Mouse (Mus musculus) heart, embryonic 14.5 days (tissue): ENCODE measurements around the gene Cpne2. TPM values are rescaled to one million over a fixed set of nuclear protein-coding genes. Genes with fewer than 3 reads are reported as not detected.

Experiments
- ATAC-seq: fragments of 200-750 bp; cut with Nextera tagmentation; 2 replicates; pipeline ENCODE4 v1.8.0; 2017; ENCODE audit warnings: low read depth, moderate TSS enrichment; ENCODE audit not compliant: insufficient number of reproducible peaks, insufficient read depth, low FRiP score
- H3K27ac ChIP-seq, 2 experiments: fragments of 200-500 bp in 1 of 2; fragments of 300-500 bp in 1 of 2; sonication (generic) in 1 of 2; replicated peaks in 1 of 2; 2 replicates each; pipeline ENCODE4 v1.5.1; 2012 to 2014; ENCODE audit warnings: low read depth in 2 of 2, low read length in 2 of 2, control low read depth in 1 of 2, mild to moderate bottlenecking in 1 of 2, mixed read lengths in 1 of 2; ENCODE audit not compliant: control insufficient read depth in 1 of 2, insufficient read depth in 1 of 2
- H3K27me3 ChIP-seq: fragments of 300-500 bp; sonication (generic); 2 replicates; pipeline ENCODE4 v1.6.1; 2014; ENCODE audit warnings: mild to moderate bottlenecking, low read length, control low read depth; ENCODE audit not compliant: control insufficient read depth, insufficient read depth
- H3K36me3 ChIP-seq: fragments of 300-500 bp; sonication (generic); 2 replicates; pipeline ENCODE4 v1.6.1; 2014; ENCODE audit warnings: mild to moderate bottlenecking, control low read depth, low read length, mixed read lengths; ENCODE audit not compliant: control insufficient read depth, insufficient read depth
- H3K4me1 ChIP-seq, 2 experiments: fragments of 200-500 bp in 1 of 2; fragments of 300-500 bp in 1 of 2; sonication (generic) in 1 of 2; 2 replicates each; pipeline ENCODE4 v1.6.1; 2012 to 2014; ENCODE audit warnings: low read length in 2 of 2, control low read depth in 1 of 2, mixed read lengths in 1 of 2; ENCODE audit not compliant: control insufficient read depth in 2 of 2, insufficient read depth in 2 of 2
- H3K4me2 ChIP-seq: fragments of 300-500 bp; sonication (generic); 2 replicates; pipeline ENCODE4 v1.6.1; 2014; ENCODE audit warnings: mild to moderate bottlenecking, low read length
- H3K4me3 ChIP-seq, 2 experiments: fragments of 200-500 bp in 1 of 2; fragments of 300-500 bp in 1 of 2; sonication (generic) in 1 of 2; 2 replicates each; pipeline ENCODE4 v1.5.1; 2012 to 2014; ENCODE audit warnings: low read length in 2 of 2, mild to moderate bottlenecking in 2 of 2, control low read depth in 1 of 2, low read depth in 1 of 2, moderate library complexity in 1 of 2; ENCODE audit not compliant: control insufficient read depth in 1 of 2, insufficient read depth in 1 of 2
- H3K9ac ChIP-seq: fragments of 300-500 bp; sonication (generic); 2 replicates; pipeline ENCODE4 v1.6.1; 2014; ENCODE audit warnings: mild to moderate bottlenecking, low read length
- H3K9me3 ChIP-seq: fragments of 300-500 bp; sonication (generic); 2 replicates; pipeline ENCODE4 v1.6.1; 2016; ENCODE audit warnings: low read length, control low read depth; ENCODE audit not compliant: control insufficient read depth
- WGBS: fragments of 180-500 bp; shearing (Covaris S2); extraction: QIAGEN DNeasy Blood & Tissue Kit; methylation state at CpG from one replicate; pipeline ENCODE4 v1.1.7; 2014; 5-methylcytosine and 5-hydroxymethylcytosine counted together
- microRNA-seq: library from miRNA; unstranded; fragments of <30 nt; microRNA quantifications from one replicate; pipeline ENCODE4, GENCODE M21; 2016
- polyA plus RNA-seq: library from polyadenylated mRNA; unstranded; fragments of >200 nt; fragmentation: Nextera tagmentation; extraction: Ambion mirVana; gene quantifications from 2 replicates; pipeline ENCODE4 v1.2.1, GENCODE M21; 2014

The Cpne2 gene
- polyA plus RNA-seq, 1 experiment from 2014 or later: 6.8 TPM

DNA sequence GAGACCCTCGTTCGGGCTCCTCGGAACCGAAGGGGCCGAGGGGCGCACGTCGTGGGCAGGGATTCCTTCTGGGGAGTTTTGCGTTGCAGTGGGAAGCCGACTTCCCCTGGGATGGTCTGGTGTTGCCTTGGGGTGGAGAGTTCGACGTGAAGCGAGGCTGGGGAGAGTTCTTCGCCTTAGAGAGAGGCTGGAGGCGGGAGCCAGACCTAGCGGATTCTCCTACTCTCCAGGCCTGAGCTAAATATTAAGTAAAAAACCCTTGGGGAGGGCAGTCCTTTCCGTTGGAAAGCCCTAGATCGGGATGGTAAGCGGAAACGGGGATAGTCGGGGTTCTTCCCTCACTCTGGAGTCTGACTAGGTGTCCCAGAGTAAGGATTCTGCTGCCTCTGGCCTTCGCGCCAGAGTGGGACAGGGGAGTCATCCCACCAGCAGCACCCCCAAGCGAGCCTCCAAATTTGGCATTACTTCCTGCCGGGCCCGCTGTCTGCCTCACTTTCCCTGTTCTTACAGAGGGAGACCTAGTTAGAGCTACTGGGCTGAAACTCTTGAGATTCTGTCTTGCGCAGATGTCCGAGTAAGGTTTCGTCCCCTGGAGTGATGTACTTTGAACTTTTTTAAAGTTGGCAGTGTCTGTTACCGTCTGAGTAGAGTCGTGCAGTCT, 69.8 kb downstream of the Cpne2 start:
- no peak for ATAC-seq
- Histone ChIP-seq H3K27me3 (no peaks in the 10 kb centered on the region), H3K9me3 (no peaks in the 10 kb centered on the region), H3K27ac (peak overlapping the region; percentile 93), H3K4me2 (peak overlapping the region; percentile 94), H3K4me1 (peaks cover 0 to 17% of the 10 kb centered on the region in 2 experiments; a peak in 3 of 4 replicates), H3K9ac (peak overlapping the region; percentile 96), H3K4me3 (peak overlapping the region; percentile 91 to 100), H3K36me3 (no peaks in the 10 kb centered on the region)
- WGBS: under 1% methylated on average over 31 of the region's 31 CpGs

- WGBS: 81% methylated on average over 2 of the region's 2 CpGs
- Histone ChIP-seq H3K27me3 (no peaks in the 10 kb centered on the region), H3K27ac (no peak overlapping the region), H3K4me2 (no peak overlapping the region), H3K36me3 (no peaks in the 10 kb centered on the region), H3K4me1 (peaks cover 0 to 17% of the 10 kb centered on the region in 2 experiments; a peak in 3 of 4 replicates), H3K9me3 (no peaks in the 10 kb centered on the region), H3K4me3 (no peak overlapping the region), H3K9ac (no peak overlapping the region)
- no peak for ATAC-seq
Observed at GRCm38 (mm10) chr8:94604030-94604429, 71.2 kb downstream of the Cpne2 start.

DNA sequence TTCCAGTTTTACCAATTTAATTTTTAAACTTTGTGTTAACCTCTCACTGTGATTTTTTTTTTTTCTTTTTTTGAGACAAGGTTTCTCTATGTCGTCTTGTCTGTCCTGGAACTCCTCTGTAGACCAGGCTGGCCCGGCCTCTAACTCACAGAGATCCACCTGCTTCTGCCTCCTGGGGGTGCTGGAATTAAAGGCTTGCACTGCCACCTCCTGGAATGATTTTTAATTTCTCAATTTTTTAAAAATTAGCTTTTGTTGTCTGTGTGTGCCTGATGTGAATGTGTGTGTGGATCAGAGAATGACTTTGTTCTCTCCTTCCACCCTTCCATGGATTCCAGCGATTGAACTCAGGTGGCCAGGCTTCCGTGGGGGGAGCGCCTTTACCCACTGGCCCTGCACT, 74.3 kb downstream of the Cpne2 start:
- Histone ChIP-seq H3K4me3 (no peak overlapping the region), H3K36me3 (no peaks in the 10 kb centered on the region), H3K27me3 (no peaks in the 10 kb centered on the region), H3K9me3 (no peaks in the 10 kb centered on the region), H3K4me2 (no peak overlapping the region), H3K9ac (no peak overlapping the region), H3K4me1 (0 out of 4 replicates have a peak, but pooled peaks cover 0 to 9% of the 10 kb centered on the region in 2 experiments), H3K27ac (no peak overlapping the region)
- WGBS: 95% methylated on average over 5 of the region's 5 CpGs
- ATAC-seq: no peak

Small RNA genes within 50 kb of the gene (microRNA-seq; reads per million reads assigned to microRNA genes)
- gene Mir7072: not detected

Other genes starting within 250 kb of the Cpne2 start
- not detected in 2 replicates for gene Slc12a3, start 203.8 kb upstream of the Cpne2 start, polyA plus RNA-seq
- 99.7 and 105 TPM in 2 replicates for gene Herpud1, start 146.6 kb upstream of the Cpne2 start, polyA plus RNA-seq
- 0.19 and 0.35 TPM in 2 replicates for gene Nlrc5, start 98.6 kb upstream of the Cpne2 start, polyA plus RNA-seq
- gene Rspry1, start 68.9 kb downstream of the Cpne2 start, polyA plus RNA-seq: 20.1 and 22.6 TPM in 2 replicates
- gene Fam192a, start 69.0 kb downstream of the Cpne2 start, polyA plus RNA-seq: 32.5 and 38.6 TPM in 2 replicates
- 54.1 and 60.8 TPM in 2 replicates for gene Arl2bp, start 133.6 kb downstream of the Cpne2 start, polyA plus RNA-seq
- not detected in 2 replicates for gene Pllp, start 163.3 kb downstream of the Cpne2 start, polyA plus RNA-seq
- not detected in 2 replicates for gene Ccl22, start 212.6 kb downstream of the Cpne2 start, polyA plus RNA-seq
- gene Cx3cl1, start 239.0 kb downstream of the Cpne2 start, polyA plus RNA-seq: 8.1 and 10.4 TPM in 2 replicates